Mouse (Mus musculus): ENCODE results near the gene Mapk10. TPM values are rescaled to one million over a fixed set of nuclear protein-coding genes. Genes with fewer than 3 reads are reported as not detected.

Mapk10 gene
- total RNA-seq, 2 experiments from 2014 or later = 11.9 to 14.9 TPM

GRCm38 (mm10) chr5:103050319-103050916 is 160.7 kb downstream of the Mapk10 start:
- no peak for DNase-seq

GRCm38 (mm10) chr5:103048011-103048410 is 163.1 kb downstream of the Mapk10 start:
- DNase-seq = no peak

DNA sequence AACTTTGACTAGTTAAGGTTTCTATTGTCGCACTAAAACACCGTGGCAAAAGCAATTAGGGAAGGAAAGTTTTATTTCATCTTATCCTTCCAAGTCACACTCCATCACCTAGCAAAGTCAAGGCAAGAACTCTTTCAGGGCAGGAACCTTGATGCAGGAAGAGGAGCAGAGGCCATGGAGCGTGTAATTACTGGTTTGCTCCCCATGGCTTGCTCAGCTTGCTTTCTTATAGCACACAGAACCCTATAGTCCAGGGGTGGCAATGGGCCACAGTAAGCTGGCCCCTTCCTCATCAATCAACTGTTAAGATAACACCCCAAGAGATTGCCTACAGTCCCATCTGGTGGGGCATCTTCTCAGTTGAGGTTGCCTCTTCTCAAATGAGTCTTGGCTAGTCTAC is 173.4 kb downstream of the Mapk10 start:
- no peak for DNase-seq

DNA sequence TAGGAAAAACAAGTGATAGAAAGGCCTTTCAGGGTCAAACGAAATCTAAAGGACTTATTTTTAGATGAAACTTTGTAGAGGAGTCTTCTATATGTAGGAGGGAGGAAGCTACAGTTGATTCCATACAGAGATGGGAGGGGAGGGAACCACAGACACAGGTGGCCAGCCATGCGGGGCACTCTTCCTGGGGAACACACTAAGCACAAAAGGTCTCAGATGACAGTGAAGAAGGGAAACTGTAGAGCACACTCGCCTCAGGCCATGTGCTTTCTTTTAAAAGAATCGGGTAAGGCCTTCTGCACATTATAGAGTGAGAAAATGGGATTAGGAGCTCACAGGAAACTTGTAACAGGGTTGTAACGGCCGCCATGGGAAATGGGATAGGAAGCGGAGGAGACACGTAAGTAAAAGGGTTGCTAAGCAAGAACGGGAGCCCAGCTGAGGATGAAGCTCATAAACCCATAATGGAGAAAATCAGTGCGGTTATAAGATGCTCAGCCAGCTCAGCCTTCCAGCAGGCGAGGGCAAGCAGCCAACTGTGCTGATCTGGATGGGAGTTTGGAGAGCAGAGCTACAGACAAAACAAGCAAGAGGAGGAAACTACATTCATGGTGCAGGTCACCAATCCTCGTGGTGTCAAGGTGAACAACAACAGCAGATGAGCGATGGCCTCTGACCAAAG is 182.1 kb downstream of the Mapk10 start:
- peak; percentile 34 for DNase-seq

- DNase-seq = no peak
Measured at GRCm38 (mm10) chr5:103022504-103023172, 188.5 kb downstream of the Mapk10 start.

DNA sequence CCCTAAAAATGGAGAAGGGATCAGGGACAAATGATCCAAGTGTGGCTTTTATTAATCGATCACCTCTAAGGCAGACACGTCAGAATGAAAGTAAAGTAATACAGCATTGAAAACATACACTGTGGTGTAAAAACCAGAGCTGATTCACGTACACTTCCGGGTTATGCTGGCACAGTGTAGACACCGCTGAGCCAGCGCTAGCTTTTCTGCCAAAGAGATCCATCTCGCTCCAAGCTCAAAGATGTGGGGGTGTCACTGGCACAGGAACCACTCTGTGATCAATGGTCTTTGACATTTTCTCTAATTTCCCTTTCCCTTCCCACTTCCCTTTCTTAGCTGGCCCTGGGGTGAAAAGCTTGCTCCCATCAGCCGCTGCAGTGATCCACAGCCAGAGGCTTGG is 189.7 kb downstream of the Mapk10 start:
- DNase-seq = no peak

GRCm38 (mm10) chr5:103020954-103021353 is 190.2 kb downstream of the Mapk10 start:
- no peak for DNase-seq

DNA sequence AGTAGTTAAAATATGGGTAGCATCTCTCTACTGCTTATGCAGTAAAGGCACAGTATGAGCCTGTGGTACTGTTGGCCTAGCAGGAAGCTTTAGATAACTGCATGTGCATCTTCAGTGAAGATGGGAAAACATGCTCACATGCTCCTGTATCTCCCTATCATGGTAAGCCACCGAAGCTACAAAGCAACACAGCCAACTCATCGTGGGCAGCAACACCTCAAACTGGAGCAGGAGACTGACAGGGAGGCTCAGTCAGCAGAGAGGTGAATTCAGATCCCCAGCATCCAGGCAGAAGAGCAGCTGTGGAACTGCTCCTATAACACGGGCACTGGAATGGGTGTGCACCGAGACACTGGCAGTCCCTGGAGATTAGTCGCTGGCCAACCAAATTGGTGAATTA is 191.0 kb downstream of the Mapk10 start:
- DNase-seq = no peak

DNA sequence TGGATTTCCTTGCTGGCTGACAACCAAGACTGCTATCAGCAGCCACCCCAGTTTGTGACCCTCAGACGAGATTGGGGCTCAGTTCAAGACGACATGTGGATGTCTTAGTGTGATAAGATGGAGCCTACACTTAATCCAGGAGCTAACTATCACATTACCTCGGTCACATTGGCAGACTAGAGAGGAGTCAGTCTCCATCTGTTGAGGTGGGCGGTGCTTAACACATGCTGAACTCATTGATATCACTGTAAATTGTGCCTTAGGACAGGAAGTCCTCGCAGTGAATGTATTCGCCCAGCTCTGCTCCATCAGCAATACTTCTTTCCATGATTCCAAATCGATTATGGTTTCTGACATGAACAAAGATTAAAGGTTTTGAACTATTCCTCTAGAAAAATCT is 193.5 kb downstream of the Mapk10 start:
- no peak for DNase-seq

DNA sequence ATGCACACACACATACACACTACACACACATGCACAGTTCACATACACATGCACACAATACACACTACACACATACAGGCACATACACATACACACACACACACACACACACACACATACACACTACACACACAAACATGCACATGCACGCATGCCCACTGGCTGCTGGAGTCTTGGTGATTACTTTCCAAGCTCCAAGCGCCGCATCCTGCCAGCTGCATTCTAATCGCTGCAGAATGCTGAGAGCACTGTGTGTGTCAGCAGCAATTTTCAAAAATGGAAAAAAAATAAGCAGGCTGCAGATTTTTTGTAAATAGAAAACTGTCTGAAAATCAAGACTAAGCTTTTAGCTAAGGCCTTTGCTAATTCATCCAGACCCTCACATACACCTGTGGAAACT is 196.8 kb downstream of the Mapk10 start:
- DNase-seq = no peak

DNA sequence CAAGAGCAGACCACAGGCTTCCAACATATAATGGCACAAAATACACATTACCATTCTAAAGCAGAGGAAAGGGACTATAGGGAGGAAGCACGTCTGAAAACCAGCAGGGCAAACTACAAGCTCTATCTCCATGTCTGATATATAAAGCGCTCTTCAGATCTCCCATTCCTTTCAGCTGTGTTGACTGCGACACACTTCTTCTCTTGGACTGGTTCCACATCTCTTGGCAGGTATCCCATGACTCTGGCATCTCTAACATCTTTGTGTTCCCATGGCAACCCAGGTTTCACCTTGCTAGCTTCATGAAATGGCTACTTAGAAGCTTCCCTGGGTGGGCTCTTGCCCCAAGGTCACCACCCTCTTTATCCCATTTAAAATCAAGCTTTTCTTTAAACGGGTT is 202.2 kb downstream of the Mapk10 start:
- peak; percentile 18 for DNase-seq

- DNase-seq = no peak
Measured at GRCm38 (mm10) chr5:103002116-103002515, 209.0 kb downstream of the Mapk10 start.

DNA sequence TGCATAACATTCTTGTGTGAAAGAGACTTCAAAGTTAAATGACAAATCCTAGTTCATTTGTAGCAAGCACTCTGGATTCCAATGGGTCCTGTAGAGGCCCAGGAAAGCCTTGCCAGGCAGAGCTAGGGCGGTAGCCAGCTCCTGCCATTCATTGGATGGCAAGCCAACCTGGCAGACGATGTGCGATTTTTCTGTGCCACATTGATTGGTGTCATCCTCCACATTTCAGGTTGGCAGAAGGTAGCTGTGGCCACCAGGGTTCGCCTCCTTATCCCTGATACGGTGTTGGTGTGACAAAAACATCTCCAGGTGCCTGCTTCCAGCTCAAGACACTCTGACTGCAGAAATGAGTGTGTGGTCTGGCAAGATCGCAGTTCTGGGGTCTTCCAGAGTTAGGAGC is 210.6 kb downstream of the Mapk10 start:
- DNase-seq = no peak

DNA sequence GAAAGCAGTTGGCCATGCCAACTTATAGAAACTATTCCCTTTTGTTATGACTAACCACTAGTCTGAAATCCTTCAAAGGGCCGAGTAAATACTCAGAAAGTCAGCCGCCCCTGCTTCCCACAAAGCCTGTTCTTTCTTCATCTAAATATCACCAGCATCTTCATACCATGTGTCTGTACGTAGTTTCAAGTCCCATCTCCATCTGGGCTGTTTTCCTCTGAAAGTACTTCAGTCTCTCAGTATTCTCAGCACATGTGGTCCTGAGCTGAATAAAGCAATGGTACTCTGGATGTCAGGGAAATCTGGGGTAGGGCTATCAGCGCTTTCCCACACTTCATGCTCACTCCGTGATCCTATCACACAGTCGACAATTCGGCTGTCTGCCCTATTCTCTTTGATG is 212.6 kb downstream of the Mapk10 start:
- DNase-seq = no peak

DNA sequence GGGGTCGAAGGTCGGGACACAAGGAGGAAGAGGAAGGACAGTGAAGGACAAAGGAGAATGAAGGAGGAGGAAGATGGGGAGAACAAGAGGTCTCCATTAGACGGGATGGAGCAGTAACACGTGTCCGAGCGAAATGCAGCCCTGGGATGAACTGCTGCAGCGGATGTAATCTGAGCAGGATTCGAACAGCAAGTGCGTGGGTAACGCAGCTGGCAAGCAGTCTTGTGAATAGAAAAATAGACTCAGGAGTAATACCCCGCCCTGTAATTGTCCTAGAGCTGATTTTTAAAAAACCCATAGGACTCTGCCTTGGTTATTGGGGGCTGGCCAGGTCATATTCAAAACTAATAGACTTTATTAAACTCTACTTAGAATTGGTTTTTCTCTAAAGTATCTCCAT is 213.2 kb downstream of the Mapk10 start:
- no peak for DNase-seq

- no peak for DNase-seq
Measured at GRCm38 (mm10) chr5:102996331-102996730, 214.8 kb downstream of the Mapk10 start.

- DNase-seq = no peak
Measured at GRCm38 (mm10) chr5:102995928-102996327, 215.2 kb downstream of the Mapk10 start.

GRCm38 (mm10) chr5:102993951-102994350 is 217.2 kb downstream of the Mapk10 start:
- DNase-seq = peak; percentile 27

DNA sequence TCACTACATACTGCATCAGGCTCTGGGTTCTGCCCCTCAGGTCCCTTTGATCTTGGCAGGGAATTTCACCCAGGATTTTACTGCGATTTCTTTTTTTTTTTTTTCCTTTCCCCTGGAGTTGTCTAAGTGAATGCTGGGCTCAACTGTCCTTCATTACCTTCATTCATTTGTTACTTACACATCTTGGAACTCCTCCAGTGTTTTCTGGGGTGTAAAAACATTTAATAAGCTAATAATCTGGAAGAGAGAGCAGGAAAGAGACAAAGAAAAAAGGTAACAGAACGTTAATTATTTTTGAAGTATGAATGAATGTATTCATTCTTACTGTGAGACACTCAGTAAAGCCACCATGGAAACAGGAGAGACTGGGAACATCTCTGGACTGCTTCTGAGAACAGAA is 219.4 kb downstream of the Mapk10 start:
- no peak for DNase-seq

DNA sequence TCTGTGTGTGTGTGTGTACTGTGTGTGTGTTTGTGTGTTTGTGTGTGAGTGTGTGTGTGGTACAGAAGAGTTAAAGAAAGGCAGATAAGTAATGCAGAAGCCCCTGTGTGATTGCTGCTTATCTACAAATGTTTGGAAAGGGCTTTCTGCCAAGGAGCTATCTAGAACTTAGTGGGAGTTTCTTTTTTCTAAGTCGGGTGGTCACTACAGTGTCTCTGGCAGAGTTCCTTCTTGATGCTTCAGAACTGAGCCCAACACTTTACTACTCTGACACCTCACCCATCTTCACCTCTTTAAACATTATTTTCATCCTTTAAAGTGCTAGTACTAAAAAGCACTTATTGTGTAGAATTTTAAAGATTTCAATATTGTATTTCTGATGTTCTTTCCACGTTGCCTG is 232.8 kb downstream of the Mapk10 start:
- no peak for DNase-seq

DNA sequence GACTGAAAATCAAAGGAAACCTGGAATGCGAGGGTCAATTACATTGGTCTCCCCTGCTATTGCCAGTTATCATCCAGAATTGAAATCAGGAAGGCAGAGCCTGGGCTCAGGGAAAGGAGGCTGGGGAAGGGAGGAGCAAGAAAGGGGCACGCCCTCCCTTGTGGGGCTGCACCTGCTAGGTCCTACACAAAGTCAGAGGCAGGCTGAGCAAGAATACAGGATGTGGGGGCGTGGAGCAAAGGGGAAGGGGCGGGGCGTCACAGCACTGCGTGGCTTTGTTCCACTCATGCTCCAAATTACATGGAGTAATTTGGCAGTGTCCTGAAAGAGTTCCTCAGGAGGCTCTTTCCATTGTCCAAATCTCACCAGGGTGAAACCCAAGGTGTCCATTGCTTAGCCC is 234.0 kb downstream of the Mapk10 start:
- DNase-seq = no peak

- no peak for DNase-seq
Measured at GRCm38 (mm10) chr5:102976540-102976939, 234.6 kb downstream of the Mapk10 start.

GRCm38 (mm10) chr5:102974400-102974799 is 236.7 kb downstream of the Mapk10 start:
- DNase-seq = no peak

- DNase-seq = no peak
Measured at GRCm38 (mm10) chr5:102964396-102964795, 246.7 kb downstream of the Mapk10 start.

Data from adrenal gland, postnatal 10 days (tissue).